Mouse (Mus musculus): Measurements from ENCODE around the gene Btbd35f5.
"Not testable (repeated sequence)": the region's sequence is repeated elsewhere in the genome, so short reads cannot be mapped to it uniquely, and the experiment has no call there.

The Btbd35f5 gene

GRCm38 (mm10) chrX:32973597-32973996 lies at the start of gene Btbd35f5:
Btbd35f5 (plus strand) TSS chrX:32973897.
- not testable (repeated sequence) for DNase-seq (ENCODE audit: low spot score in 2 of 2)

- DNase-seq (ENCODE audit: low spot score in 2 of 2) = not testable (repeated sequence)
Observed at GRCm38 (mm10) chrX:32941468-32941867, 32.2 kb upstream of the Btbd35f5 start, which contains the start of gene Gm21789. Gm21789 (plus strand) TSS chrX:32941768.

All from right cerebral cortex, postnatal 10 days (tissue).